Mouse (Mus musculus) v-Abl transformed pro-B cells (cell line): ENCODE data around the gene Vmn1r114.
"Not testable (repeated sequence)": the region's sequence is repeated elsewhere in the genome, so short reads cannot be mapped to it uniquely, and the experiment has no call there.

ENCODE experiments used
- in situ Hi-C, 2 experiments: fragments of 400-800 bp; cut with MboI; formaldehyde crosslinking; loops; one replicate each; pipeline ENCODE4 v1.15.1; 2025; ENCODE audit not compliant: unreplicated experiment in 2 of 2

Vmn1r114 gene

DNA sequence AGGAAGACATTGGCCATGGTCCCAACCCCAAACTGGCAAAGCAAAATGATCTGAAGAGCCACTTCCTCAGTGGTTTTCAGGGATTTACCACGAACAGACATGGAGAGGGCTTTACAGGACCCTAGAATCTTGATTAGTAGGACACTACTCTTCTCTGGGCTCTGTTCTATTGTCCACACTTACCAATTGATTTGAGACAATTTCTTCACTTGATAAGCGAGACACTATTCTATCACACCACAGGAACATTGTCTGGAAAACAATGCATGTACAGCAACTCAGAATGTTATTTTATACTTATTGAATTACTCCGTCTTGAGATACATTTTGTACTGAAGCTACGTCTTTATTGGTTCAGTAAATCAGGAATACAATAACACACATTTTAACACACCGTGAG lies at the start of gene Vmn1r114:
Gene Vmn1r114, minus strand, starts transcription at position 101 of the 400 bp plus-strand sequence.
- in situ Hi-C loops: not testable (repeated sequence)

DNA sequence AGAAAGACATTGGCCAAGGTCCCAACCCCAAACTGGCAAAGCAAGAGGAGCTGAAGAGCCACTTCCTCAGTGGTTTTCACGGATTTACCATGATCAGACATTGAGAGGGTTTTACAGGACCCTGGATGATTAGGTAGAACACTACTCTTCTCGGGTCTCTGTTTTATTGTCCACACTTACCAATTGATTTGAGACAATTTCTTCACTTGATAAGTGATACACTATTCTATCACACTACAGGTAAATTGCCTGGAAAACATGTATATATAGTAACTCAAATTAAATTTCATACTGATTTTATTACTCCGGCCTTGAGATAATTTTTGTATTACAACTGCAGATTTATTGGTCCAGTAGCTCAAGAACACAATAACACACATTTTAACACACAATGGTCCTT lies 32.9 kb upstream of the Vmn1r114 start, which contains the start of gene Vmn1r115:
Gene Vmn1r115, minus strand, starts transcription at position 101 of the 400 bp plus-strand sequence.
- in situ Hi-C loops: not testable (repeated sequence)

DNA sequence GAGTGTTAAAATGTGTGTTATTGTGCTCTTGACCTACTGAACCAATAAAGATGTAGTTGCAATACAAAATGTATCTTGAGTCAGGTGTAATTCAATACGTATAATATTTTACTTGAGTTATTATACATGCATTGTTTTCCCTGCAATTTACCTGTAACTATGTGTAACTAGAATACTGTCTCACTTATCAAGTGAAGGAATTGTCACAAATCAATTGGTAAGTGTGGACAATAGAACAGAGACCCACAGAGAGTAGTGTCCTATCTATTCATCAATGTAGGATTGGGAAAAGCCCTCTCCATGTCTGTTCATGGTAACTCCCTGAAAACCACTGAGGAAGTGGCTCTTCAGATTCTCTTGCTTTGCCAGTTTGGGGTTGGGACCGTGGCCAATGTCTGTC lies 25.0 kb downstream of the Vmn1r114 start, which contains the start of gene Vmn1r113:
Gene Vmn1r113, plus strand, starts transcription at position 301 of the 400 bp plus-strand sequence.
- in situ Hi-C loops: not testable (repeated sequence)

DNA sequence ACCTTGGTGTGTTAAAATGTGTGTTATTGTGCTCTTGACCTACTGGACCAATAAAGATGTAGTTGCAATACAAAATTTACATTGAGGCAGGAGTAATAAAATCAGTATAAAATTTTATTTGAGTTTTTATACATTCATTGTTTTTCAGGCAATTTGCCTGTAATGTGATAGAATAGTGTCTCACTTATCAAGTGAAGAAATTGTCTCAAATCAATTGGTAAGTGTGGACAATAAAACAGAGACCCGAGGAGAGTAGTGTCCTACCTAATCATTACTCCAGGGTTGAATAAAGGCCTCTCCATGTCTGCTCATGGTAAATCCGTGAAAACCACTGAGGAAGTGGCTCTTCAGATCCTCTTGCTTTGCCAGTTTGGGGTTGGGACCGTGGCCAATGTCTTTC lies 41.1 kb downstream of the Vmn1r114 start, which contains the start of gene Vmn1r112:
Gene Vmn1r112, plus strand, starts transcription at position 301 of the 400 bp plus-strand sequence.
- in situ Hi-C loops: not testable (repeated sequence)
